Mouse (Mus musculus) telencephalon, adult 2 months (tissue): ENCODE measurements around the gene Tnnc1.

Experiments used
- DNase-seq: peaks from one replicate; pipeline ENCODE4 v3.0.0-alpha.2; 2011; ENCODE audit warnings: low read depth, low spot score

The Tnnc1 gene

DNA sequence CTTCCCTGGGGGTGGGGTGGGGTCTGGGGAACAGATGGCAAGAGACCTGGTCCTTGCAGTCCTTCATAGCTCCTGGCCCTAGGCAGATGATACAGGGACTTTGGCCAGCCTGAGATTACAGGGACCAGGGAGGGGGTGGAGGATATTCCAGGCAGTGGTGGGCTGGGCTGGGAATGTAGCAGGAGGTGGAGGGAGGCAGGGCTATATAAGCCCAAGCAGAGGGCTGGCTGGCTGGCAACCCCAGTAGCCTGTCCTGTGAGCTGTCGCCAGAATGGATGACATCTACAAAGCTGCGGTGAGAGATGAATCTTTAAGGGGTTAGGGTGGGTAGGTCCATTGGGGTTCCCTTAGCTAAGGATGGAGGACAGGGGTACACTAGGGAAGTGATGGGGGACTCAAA is at the start of gene Tnnc1:
Tnnc1 (plus strand) TSS at position 229 of the 400 bp plus-strand sequence.
- no peak for DNase-seq

- no peak for DNase-seq
Measured at GRCm38 (mm10) chr14:31160196-31161150, 47.6 kb upstream of the Tnnc1 start.

- DNase-seq: no peak
Measured at GRCm38 (mm10) chr14:31161191-31161590, 46.9 kb upstream of the Tnnc1 start.

- no peak for DNase-seq
Measured at GRCm38 (mm10) chr14:31161638-31162037, 46.5 kb upstream of the Tnnc1 start.

- no peak for DNase-seq
Measured at GRCm38 (mm10) chr14:31164067-31164466, 44.0 kb upstream of the Tnnc1 start.

- no peak for DNase-seq
Measured at GRCm38 (mm10) chr14:31165010-31165409, 43.1 kb upstream of the Tnnc1 start.

GRCm38 (mm10) chr14:31165458-31165857 is 42.7 kb upstream of the Tnnc1 start:
- DNase-seq: no peak

DNA sequence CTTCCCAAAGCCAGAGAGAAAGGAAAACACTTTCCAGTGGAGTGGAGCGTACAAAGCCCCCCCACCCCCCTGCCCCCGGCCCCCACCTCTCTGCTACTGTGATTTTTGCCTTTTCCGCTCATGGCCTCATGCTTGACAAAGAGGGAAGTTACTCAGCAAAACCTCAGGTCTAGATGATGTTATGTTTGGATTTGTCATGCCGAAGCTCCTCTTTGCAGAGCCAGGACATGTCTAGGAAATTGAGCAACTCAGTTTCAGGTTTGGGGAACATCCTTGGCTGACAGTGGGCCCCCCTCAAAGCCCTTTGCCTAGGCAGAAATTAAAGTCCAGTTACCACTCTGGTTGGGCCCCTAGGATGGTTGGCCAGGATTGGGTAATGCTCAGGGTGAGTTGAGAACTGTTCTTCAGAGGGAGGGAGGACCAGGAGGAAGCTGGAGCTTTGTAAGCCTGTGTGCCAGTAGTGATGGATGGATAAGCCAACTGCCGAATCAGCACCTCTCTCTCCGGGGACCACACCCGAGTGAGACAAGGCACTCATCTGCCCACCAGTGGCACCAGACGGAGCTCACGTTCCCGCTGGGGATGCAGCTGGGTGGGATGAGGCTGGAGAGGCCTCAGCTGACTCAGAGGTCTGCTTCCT is 42.0 kb upstream of the Tnnc1 start:
- no peak for DNase-seq

DNA sequence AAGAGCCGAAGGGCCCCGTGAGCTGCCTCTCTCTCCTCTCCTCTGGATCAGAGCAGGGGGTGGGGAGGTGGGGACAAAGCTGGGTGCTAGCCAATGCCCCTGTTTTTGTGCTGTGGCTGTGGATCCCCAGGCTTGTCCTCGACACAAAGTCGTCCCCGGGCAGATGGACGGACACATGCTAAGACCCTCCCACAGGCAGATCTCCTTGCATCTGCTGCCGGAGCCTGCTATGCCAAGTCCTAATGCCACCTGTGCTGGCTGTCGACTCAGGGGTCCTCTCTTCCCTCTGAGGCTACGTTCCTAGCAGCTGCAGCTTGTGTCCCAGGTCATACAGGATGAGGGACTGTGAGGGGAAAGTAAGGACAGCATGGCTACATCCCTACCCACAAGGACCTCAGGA is 41.3 kb upstream of the Tnnc1 start:
- no peak for DNase-seq

- DNase-seq: no peak
Measured at GRCm38 (mm10) chr14:31168425-31168824, 39.7 kb upstream of the Tnnc1 start, which contains the start of gene Stab1. Gene Stab1, minus strand, starts transcription at chr14:31168641.

GRCm38 (mm10) chr14:31169508-31169907 is 38.6 kb upstream of the Tnnc1 start:
- no peak for DNase-seq

- DNase-seq: no peak
Measured at GRCm38 (mm10) chr14:31170963-31171362, 37.1 kb upstream of the Tnnc1 start.

- no peak for DNase-seq
Measured at GRCm38 (mm10) chr14:31171386-31171785, 36.7 kb upstream of the Tnnc1 start.

DNA sequence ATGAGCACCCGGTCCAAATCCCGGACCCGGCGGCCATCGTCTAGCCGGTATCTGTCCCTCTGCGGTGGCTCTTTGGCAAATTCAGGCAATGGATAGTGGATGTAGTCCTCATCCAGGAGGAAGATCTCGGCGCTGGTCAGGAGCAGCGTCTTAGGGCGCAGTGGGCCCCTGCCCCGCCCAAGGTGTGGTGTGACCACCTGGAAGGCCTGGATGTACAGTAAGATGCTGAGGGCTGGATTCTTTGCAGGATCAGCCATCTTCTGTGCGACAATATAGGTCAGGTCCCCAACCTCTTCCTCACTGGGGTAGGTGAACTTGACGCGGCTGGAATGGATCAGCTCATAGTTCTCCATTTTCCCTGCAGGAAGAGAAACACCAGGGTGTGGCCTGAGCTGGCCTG is 36.3 kb upstream of the Tnnc1 start:
- no peak for DNase-seq

GRCm38 (mm10) chr14:31172781-31173455 is 35.2 kb upstream of the Tnnc1 start:
- DNase-seq: no peak

GRCm38 (mm10) chr14:31173537-31173936 is 34.6 kb upstream of the Tnnc1 start:
- no peak for DNase-seq

- no peak for DNase-seq
Measured at GRCm38 (mm10) chr14:31177287-31177686, 30.8 kb upstream of the Tnnc1 start.

- no peak for DNase-seq
Measured at GRCm38 (mm10) chr14:31177715-31178114, 30.4 kb upstream of the Tnnc1 start.

DNA sequence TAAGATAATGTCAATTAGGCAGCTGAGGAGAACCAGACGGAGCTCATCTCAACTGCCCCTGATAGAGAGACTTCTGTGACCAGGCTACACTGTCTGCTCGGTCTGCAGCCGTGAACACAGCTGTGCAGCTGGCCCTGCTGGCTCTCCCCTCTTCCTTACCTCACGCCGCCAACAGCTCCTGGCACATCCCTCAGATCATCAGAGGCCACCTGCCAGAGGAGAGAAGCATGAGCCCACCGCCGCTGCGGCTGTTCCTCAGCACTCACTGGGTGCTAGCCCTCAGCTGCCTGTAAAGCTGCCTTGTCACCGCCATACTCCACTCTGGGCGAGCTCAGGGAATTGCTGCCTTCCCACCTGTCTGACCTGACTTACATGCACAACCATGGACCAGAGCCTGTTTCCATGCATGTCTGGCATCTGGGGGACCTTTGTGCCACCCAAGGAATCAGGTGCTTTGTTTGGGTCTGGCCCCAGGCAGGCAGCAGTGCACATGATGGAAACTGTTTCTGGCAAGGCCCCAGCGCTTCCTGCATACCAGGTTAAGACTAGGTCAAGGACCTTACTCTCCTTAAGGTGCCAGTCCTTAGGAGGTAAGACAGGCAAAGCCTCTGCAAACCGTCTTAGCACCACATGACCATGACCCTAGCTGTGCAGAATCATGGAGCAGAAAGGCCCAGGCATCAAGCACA is 28.3 kb upstream of the Tnnc1 start:
- DNase-seq: no peak

GRCm38 (mm10) chr14:31181512-31181911 is 26.6 kb upstream of the Tnnc1 start:
- no peak for DNase-seq

- no peak for DNase-seq
Measured at GRCm38 (mm10) chr14:31182786-31183290, 25.3 kb upstream of the Tnnc1 start.
